Mouse (Mus musculus): ENCODE measurements at regions not wholly inside any gene's neighbourhood (a gene's known extent, or its start where the extent isn't known, plus 50 kb on each side); places are given as distances from the start of the nearest gene placed in this dataset.

DNA sequence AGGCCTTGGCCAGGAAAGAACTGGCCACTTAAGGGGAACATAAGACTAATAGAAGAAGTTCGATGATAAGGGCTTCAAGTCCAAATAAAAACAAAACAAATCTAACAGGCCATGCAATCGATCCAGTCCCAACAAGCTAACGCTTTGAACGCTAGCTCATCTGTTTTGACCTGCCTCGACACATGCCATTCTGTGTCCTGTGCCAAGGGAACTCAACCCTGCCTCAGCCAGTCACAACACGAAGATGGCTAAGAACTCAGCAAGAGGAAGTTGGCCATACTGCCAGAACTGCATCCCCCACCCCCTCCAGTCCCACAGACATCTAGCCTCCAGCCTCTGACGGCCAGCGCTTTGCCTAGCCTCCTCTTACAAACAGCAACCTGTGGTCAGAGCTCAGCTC is 259.1 kb downstream of the Gm12728 start:
- DNase-seq = no peak

DNA sequence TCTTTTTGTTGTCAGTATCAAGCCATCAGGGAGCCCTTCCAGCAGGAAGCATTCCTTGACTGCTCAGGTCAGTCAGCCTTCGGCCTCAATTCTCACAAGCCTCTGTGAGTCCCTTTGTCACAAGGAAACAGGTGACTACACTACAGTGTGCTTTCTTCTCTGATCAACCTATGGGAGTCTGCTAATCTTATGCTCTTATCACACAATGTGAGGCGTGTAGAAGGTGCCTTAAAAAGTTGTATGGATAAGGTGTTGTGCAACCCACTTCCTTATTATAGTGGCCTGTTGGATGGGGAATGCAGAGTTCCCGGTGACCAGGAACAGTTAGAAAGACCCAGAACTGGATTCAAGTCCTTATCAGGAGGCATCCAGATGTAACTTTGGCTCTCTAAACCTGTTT is 260.2 kb downstream of the Gm12728 start:
- no peak for DNase-seq

DNA sequence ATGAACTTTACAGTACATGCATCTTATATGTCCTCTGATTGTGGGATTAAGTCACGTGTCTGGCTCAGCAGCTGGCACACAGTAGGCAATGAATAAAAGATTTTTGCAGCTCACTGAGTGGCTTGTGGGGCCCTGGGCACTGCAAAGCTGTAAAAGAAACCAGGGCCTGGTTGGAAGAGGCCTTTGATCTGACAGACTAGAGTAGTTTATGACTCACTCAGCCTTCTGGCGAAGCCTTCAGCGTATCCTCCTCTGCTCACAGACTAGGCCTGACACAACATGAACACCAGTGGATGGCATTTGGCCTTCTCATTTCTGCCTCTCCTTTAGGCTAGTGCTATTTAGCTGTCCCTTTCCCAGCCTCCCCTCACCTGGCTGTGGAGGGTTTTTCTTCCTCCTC is 260.6 kb downstream of the Gm12728 start:
- no peak for DNase-seq

DNA sequence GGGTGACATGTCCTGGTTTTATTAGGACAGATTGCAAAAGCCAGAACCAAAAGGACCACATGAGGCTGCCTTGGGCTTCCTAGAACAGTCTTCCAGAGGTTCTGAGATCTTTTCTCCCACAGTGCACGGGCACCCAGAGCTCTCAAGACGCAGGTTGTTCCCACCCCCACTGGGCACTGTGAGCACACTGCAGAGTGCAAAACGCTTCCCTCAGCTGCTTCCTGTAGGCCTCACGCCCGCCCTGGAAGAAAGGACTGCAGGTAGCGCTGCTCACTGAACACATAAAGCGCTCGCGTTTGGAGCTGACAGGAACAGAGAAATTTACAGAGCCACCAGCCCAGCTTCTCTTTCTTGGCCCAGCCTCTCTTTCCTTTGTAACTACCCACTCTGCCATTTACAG is 262.5 kb upstream of the Usp24 start:
- DNase-seq = no peak

DNA sequence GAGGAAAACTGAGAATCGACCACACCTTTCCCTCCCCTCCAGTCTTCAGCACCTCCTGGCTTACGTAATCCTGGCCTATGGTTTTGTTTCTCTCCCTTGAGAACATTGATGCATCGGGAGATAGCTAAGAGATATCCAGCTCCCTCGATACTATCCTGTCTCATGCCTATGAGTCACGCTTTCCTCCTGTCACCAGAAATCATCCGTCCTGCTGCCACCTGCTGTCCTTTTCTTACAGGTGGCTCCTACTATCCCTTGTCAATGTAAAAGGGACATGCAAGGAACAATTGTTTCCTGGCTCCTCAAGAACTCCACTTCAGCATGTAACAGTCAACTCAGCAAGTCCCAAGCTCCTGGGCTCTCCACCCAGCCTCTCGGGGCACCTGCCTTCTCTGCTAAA is 261.7 kb upstream of the Usp24 start:
- DNase-seq = peak; percentile 9

DNA sequence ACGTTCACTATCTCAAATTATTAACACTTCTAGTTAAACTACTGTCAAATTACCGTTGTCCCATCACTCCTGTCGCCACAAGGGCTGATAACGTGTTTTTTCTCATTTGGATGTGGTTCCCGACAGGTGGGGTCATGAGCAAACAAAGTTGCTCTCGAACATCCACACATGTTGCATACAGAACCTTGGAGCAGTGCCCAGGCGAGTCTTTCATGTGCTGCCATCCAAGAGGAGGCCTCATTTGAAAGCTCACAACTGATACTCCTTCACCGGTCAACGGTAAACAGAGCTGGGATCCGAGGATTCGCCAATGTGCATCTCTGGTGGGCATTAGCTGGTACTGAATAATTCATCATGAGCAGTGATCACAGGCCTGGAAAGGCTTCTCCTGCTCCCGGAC is 253.4 kb upstream of the Usp24 start:
- DNase-seq = no peak

DNA sequence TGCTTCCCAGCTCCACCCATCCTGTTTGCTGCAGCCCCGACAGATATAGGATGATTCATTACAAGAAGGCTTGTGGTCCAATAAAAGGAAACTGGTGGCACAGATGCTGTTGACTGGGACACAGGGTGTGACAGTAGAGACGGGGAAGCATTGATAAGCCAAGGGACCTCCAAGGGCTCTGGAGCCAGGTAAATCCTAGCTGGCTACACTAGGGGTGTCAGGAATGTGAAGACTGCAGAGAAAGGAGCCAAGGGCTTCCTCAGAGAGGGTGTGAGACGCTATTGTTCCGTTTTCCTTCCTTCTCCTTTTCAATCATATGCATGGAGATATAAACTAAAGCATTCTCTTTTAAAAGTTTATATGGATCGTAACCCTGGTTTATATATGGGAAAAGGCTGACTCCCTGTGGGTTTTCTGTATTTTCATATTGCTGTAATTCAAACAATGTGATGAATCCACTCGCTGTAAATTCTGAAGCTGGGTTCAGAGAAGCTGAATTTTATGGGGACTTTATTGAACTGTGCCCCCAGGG is 252.1 kb upstream of the Usp24 start:
- DNase-seq = no peak

DNA sequence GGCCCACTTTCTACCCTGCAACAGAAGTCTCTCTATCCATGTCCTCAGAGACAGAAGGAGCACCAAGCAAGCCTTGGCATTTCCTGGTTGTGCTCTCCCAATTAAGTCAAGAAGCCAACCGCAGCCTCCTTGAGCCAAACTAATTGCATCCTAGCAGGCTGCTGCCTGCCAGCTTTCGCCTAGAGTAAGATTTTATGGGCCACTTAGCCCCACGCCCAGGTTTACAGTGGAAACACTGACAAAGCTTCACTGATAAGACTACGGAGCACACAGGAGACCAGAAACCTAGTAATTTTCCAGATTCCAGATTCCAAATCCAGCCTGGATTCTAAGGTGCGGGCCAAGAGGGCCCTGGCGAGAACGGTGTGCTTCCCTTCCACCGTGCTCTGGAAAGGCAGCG is 249.0 kb upstream of the Usp24 start:
- DNase-seq = no peak

DNA sequence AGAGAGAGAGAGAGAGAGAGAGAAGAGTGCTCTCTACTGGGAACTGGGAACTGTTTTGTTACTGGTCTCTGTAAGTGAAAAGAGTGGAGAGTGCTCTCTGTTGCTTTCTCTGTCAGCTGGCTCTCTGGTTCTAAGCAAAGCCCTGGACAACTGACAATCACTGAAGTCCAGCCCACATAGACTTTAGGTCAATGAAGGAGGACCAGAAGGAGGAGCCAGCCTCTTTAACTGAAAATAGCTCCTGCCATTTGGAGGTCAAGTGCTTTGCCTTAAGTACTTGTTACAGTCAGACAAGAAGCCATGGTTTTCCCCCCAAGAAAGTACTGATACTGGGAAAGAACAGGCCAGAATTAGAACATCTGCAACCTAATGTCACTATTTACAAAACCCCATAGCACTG is 232.5 kb upstream of the Usp24 start:
- DNase-seq = no peak

DNA sequence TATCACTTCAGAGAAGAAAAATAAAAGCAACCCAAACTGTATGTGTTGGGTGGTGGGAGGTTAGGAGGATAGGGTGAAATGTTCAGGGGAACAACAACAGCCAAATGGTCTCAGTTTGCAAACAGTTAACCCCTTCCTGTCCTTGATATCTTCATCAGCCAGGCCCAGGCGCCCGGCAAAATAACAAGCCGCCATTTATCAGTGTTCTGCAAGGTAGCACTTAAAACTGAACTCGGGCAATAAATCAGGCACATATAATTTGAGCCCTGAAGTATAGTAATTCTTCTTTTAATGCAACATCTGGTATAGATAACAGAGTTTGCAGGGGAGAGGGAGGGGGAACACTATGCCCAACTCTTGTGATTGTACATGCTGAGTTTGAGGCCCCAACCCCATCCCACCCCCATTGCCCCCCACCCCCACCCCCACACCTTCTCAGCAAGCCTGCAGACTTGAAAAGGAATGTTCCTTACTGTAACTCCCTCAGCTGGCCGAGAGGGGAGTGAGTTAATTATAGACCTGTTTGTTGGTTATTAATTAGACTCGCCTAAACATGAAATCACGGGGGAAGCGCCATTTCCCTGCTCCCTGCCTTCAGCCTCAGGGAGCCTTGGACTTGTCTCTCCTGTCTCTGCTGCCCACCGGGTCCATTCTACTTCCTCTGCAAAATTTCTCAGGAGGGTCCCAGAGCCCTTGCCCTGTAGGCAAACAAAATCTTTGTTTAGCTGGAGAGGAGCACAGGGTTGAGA is 223.9 kb upstream of the Usp24 start:
- DNase-seq = no peak

DNA sequence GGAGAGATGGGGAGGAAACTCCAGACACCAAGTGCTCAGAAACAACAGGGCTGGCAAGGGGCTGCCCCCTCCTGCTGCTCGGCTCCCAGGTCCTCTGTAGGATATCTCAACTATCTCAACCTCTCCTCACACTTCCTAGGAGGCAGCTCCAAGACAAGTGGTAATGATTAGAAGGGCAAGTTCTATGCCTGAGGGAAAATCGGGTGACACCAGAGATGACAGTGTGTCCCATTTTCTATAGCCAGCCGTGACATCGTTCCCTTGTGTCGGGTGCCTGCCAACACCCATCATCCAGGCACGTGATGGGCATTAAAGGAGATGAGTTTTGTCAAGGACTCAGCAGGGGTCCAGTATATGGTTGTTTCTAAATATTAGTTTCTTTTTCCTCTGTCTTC is 223.3 kb upstream of the Usp24 start:
- no peak for DNase-seq

DNA sequence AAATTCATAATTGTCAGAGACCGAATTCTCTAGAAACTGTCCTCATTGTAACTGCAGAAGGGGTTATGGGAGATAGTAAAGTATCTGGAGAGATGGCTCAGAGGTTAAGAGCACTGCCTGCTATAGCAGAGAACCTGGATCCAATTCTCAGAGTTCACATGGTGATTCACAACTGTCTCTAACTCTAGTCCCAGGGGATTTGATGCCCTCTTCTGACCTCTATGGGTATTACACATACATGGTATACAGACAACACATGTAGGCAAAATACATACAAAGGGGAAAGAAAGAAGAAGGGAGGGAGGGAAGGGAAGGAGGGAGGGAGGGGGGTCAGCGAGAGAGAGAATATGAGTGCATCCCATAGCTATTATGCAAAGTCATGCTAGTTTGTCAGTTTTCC is 222.8 kb upstream of the Usp24 start:
- DNase-seq = no peak

DNA sequence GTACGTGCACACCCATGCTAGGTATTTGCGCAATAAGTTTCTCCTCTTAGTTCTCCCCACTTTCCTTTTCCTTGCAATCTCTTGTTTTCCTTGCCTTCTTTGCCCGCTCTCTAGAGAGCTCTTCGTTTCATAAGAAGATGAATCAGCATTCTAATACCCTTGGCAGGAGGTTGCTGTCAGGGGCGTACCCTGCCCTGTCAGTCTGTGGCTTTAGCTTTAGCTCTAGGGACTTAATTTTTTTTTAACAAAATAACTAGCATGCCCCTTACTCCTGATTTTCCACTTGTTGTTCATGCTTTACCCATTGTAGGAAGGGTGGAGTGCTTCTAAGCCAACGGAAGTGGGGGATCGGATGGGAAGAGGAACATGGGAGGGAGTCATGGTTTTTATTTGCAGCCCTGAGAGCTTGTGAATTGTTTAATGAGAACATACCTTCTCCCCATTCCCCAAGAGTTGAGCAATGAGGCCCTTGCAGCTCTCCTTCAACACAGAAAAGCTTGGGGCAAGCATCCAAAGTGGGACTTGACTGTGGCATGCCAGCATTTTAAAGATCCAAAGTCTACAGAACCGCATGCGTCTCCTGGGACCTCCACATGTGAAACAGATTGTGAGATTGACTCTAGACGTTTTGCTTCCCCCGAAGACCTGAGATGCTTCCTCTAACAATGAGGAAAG is 221.0 kb upstream of the Usp24 start:
- no peak for DNase-seq

DNA sequence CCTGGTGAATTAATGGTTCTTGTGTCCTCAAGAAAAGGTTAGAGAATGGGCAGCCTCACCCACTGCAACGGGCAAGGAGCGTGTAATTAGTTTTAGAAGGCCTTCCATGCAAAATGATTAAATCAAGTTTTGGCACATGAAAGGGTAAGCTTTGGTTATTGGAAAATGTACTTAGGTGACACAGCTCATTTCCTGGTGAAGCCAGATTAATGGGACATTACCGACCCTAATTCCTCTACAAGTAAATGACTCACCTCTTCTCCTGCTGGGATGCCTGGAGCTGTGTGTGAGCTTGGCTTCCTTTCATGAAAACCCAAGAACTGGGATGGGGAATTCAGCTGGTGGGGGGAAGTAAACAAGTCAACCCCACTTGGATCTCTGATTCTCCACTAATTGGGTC is 219.9 kb upstream of the Usp24 start:
- no peak for DNase-seq

DNA sequence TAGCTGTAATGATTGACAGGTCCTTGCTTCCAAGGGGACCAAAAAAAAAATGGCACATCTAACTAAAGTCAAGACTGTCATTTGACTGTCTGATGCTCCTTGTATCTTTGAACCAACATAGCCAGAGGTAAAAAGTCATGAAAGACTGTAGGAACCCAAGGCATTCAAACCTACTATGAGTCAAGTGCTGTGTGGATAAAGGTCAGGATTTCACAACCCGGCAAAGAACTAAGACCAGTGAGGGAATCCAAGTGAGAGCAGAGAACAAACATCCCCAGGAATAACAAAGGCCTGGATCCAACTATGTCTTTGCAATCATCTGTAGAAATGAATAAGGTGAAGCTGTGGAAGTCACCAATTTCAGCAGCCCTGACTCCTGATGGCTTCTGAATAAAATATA is 218.2 kb upstream of the Usp24 start:
- no peak for DNase-seq

DNA sequence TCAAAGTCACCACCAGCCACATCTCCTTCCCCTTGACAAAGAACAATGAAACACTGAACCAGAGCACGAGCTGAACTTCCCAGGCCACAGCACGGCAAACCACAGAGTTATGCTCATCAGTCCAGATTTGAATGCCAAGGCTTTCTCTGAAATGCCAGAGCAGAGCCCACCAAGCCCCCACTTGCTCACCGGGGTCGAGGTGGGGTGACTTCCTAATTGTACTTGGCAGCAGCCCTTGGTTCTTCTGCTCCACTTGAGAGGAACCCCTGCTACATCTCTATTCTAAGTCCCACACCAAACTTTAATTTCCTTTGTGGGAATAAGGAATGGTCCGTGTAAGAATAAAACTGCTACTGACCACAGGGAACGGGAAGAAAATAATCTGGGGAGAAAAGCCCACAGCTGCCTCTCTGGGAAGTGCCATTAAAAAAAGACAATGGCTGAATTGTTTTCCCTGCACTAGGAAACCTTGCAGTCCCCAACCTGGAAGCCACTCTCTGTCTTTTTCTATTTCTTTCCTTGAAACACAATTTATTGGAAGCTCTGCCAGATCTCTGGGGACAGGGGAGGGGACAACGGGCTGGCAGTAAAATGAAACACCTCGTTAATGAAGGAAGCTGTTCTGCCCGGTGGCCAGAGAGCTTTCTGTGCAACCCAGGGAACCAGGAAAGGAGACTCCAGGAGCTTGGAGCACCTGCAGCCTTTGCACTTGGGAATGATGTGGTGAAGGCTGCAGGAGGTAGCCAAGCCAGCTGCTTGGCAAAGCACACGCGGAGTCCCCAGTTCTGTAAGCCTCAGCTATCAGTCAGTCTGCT is 215.6 kb upstream of the Usp24 start:
- DNase-seq = no peak

DNA sequence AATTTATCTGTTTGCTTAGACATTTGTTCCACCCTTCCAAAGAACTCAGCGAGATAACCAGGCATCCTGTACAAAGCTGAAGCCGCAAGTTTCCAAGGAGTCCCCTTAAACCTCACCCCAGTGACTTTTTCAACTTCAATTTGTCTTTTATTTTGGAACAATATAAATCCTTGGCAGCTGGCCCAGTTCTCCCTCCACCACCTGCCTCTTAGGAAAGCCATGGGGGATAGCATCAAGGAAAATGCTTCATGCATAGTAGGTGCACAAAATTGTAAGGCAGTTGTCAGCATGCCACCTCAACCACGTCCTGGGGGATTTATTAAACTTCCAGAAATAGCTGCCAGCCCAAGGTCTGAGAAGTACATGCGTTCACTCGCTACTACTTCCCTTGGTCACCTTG is 214.1 kb upstream of the Usp24 start:
- DNase-seq = no peak

DNA sequence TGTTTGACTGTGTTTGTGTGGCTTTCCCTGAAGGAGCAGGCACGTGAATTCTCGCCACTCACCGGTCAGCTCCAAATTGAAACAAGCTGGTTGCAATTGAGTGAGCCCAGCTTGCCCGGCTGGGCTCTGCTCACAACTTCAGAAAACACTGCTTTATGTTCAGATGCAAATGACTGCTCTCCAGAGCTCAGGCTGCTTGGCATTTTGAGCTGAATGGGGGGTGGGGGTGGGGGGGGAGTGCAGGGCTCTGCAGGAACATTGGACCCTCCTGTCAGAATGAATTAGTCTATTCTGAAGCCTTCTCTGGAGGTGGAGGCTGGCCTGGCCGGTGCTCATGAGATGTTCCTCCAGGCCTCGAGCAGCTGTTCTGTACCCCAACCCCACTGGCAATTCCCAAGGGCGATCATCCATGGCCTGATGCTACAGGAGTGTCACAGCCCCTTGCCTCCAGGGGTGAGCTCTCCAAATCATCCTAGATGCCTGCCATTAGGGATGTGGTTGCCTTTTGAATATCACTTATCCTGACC is 213.5 kb upstream of the Usp24 start:
- DNase-seq = no peak

DNA sequence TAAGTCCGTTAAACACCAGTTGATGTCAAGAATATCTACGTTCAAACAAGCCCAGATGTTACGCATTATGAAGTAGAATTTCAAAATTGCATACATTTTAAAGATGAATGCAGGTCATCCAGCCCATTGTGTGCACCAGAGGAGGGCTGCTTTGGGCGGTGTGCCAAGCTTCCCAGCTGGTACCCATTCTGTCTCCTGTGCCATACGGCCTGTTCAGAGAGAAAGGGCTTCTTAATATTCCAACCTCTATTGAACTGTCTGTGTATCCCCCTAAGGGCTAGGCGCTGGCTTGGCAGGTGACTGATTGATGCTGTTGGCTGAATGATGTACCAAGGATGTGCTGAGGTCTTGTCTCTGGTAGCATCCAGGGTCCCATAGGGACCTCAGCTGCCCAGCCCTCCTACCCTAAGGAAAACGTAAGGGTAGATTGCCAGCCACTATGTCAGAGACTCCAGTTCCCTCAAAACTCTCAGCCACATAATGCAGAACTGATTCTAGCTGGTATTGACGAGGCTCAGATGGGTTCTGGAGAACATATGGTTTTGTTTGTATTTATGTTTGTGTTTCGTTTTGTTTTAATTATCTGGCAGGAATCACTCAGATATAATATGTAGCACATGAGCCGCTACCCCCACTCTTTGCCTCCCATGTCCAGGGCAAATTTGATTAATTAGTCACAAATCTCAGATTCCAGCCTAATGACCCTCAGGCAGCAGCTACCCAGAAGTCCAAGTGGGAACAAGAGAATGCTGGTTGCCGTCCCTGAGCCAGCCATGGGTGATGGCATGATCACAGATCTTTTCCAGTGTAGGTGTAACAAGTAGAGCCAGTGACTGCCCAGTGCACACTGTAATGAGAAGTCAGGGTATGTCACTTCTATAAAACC is 212.0 kb upstream of the Usp24 start:
- no peak for DNase-seq

DNA sequence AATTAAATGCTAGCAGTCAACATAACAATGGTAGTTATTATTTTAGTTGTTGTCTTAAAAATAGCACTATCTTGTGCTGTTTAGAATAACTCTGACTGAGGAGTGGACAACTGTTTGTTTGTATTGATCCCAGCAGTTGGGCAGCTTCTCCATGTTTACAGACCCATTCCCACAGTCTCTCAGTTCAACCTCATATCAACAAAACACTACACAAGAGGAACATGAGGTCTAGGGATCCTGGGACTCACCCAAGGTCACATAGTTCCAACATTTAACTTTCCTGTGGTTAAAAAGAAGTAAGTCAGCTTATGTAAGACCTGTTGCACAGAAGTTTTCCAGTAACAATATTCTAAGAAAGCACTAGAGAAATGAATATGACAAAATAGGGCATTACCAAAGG is 203.0 kb upstream of the Usp24 start:
- DNase-seq = no peak

DNA sequence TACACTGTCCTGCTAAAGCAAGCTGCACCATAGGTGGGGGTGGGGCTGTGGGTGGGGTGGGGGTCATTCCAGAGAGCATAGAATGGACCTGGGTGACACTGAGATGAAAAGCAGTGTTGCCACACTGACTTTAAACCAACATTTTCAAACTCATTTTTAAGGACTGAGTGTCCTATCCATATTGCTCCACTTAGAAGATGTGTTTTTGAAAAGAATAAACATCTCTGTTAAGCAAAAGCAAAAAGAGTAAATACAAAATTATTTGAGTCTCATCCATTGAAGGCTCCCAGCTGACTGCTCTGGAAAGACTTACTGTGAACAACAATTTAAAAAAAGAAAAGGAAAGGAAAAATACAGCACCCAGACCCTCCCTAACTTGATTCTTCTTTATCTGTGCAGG is 202.3 kb upstream of the Usp24 start:
- DNase-seq = no peak

DNA sequence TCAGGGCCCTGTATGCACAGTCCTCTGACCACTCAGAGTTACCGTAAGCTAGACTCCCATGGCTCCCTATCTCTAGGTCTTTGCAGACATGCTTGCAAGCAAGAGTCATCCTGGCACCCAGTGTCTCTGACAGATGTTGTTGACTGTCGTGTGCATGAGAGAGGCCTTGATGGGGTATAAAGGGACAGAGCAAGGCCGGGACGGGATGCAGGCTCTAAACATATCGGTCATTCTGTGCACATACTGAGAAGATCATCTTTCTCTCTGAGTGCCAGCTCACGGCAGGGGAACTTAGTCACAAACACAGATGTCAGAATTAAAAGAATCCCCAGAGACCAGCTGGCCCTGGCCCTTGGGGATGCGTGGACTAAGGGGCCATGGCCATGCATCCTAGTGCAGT is 199.4 kb upstream of the Usp24 start:
- DNase-seq = no peak

DNA sequence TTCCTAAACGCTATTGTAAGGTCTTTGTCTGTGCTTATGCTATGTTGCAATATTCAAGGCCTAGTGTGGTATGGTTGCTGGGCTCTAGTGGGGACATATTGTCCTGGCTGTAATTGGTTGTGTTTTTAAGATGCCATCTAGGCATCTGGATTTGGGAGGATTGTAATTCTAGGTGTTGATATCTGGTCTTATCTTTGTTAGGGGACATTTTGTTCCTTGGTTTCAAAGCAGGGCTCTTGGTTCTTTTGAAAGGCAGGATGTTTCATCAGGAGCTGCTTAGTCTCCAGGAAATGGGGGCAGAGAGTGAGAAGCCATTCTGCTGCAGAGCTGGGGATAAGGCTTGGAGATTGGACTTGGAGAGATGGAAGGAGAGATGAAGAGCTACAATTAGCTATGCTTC is 194.7 kb upstream of the Usp24 start:
- no peak for DNase-seq

Measured in right cerebral cortex, adult 18-20 months (tissue).